Mouse (Mus musculus) stomach, postnatal 0 days (tissue): Measurements from ENCODE around the gene Grin2d. TPM values are rescaled to one million over a fixed set of nuclear protein-coding genes. Genes with fewer than 3 reads are reported as not detected.

Experiments
- ATAC-seq: fragments of 200-750 bp; cut with Nextera tagmentation; 2 replicates; pipeline ENCODE4 v1.8.0; 2017; ENCODE audit not compliant: low FRiP score, low TSS enrichment
- DNase-seq: peaks from one replicate; pipeline ENCODE4 v3.0.0-alpha.2; 2016; ENCODE audit warnings: low spot score
- H3K27ac ChIP-seq: fragments of 300-500 bp; sonication (generic); replicated peaks from 2 replicates; pipeline ENCODE4 v1.5.1; 2014; ENCODE audit warnings: mild to moderate bottlenecking, control low read depth
- H3K27me3 ChIP-seq: fragments of 300-500 bp; sonication (generic); 2 replicates; pipeline ENCODE4 v1.6.1; 2014; ENCODE audit warnings: low read length; ENCODE audit not compliant: control insufficient read depth, insufficient read depth
- H3K36me3 ChIP-seq: fragments of 300-500 bp; sonication (generic); 2 replicates; pipeline ENCODE4 v1.6.1; 2014; ENCODE audit warnings: low read length, mixed read lengths; ENCODE audit not compliant: control insufficient read depth, insufficient read depth
- H3K4me1 ChIP-seq: fragments of 300-500 bp; sonication (generic); replicated peaks from 2 replicates; pipeline ENCODE4 v1.6.1; 2014; ENCODE audit warnings: antibody characterized with exemption; ENCODE audit not compliant: control insufficient read depth, insufficient read depth
- H3K4me2 ChIP-seq: fragments of 300-500 bp; sonication (generic); replicated peaks from 2 replicates; pipeline ENCODE4 v1.6.1; 2014; ENCODE audit warnings: low read depth, mild to moderate bottlenecking, control low read depth, moderate library complexity
- H3K4me3 ChIP-seq: fragments of 300-500 bp; sonication (generic); 2 replicates; pipeline ENCODE4 v1.5.1; 2014; ENCODE audit warnings: low read depth, low read length, control low read depth
- H3K9ac ChIP-seq: fragments of 300-500 bp; sonication (generic); 2 replicates; pipeline ENCODE4 v1.6.1; 2014; ENCODE audit warnings: mild to moderate bottlenecking, low read length, control low read depth, mixed read lengths
- H3K9me3 ChIP-seq: fragments of 300-500 bp; sonication (generic); 2 replicates; pipeline ENCODE4 v1.6.1; 2016; ENCODE audit warnings: low read length; ENCODE audit not compliant: control insufficient read depth
- CTCF ChIP-seq: IDR thresholded peaks from 2 replicates; pipeline ENCODE4 v1.5.1; 2016; ENCODE audit warnings: antibody characterized with exemption, low read depth, mild to moderate bottlenecking, moderate library complexity
- EP300 ChIP-seq: optimal IDR thresholded peaks from 2 replicates; pipeline ENCODE3; 2016; ENCODE audit warnings: antibody characterized with exemption
- WGBS: fragments of 180-500 bp; shearing (Covaris S2); extraction: QIAGEN DNeasy Blood & Tissue Kit; methylation state at CpG from one replicate; pipeline ENCODE4 v1.1.7; 2014; 5-methylcytosine and 5-hydroxymethylcytosine counted together
- polyA plus RNA-seq: library from polyadenylated mRNA; unstranded; fragments of >200 nt; fragmentation: Nextera tagmentation; extraction: Ambion mirVana; gene quantifications from 2 replicates; pipeline ENCODE4 v1.2.1, GENCODE M21; 2015

The Grin2d gene
- polyA plus RNA-seq, 1 experiment from 2014 or later: 0.35 TPM

GRCm38 (mm10) chr7:45921242-45921621, 43.1 kb upstream of the Grin2d start, which contains the start of gene Emp3:
TSS of gene Emp3 (minus strand) at chr7:45921404.
- Histone ChIP-seq H3K27me3 (no peaks in the 10 kb centered on the region), H3K9me3 (no peaks in the 10 kb centered on the region), H3K27ac (peak within 1 kb of the TSS; percentile 95), H3K4me3 (peak within 1 kb of the TSS; percentile 46), H3K9ac (peak within 1 kb of the TSS; percentile 54), H3K4me1 (peaks cover 12% of the 10 kb centered on the region), H3K36me3 (no peaks in the 10 kb centered on the region; the same call in 1 of the 2 replicates), H3K4me2 (peak within 1 kb of the TSS; percentile 62)
- DNase-seq (peak; percentile 45), ATAC-seq (no peak)
- 3% methylated on average over 9 of the region's 9 CpGs for WGBS
- TF ChIP-seq CTCF: no peak
- TF ChIP-seq EP300: no peak

GRCm38 (mm10) chr7:45920583-45921241, 42.5 kb upstream of the Grin2d start:
- Histone ChIP-seq H3K4me2 (peak overlapping the region; percentile 62), H3K27ac (peak overlapping the region; percentile 86), H3K4me3 (peak overlapping the region; percentile 46), H3K36me3 (no peaks in the 10 kb centered on the region; the same call in 1 of the 2 replicates), H3K9ac (peak overlapping the region; percentile 54), H3K9me3 (no peaks in the 10 kb centered on the region), H3K4me1 (peaks cover 12% of the 10 kb centered on the region), H3K27me3 (no peaks in the 10 kb centered on the region)
- ATAC-seq (no peak), DNase-seq (peak; percentile 54)
- TF ChIP-seq CTCF: no peak
- TF ChIP-seq EP300: no peak
- 3% methylated on average over 9 of the region's 9 CpGs for WGBS

GRCm38 (mm10) chr7:45919761-45920160, 41.6 kb upstream of the Grin2d start:
- peak overlapping the region; percentile 46 for H3K4me3 ChIP-seq
- no peaks in the 10 kb centered on the region; the same call in 1 of the 2 replicates for H3K36me3 ChIP-seq
- TF ChIP-seq EP300 (no peak), CTCF (no peak)
- ATAC-seq (no peak), DNase-seq (no peak)
- peak overlapping the region; percentile 62 for H3K4me2 ChIP-seq
- 59% methylated on average over 4 of the region's 4 CpGs for WGBS
- peaks cover 12% of the 10 kb centered on the region for H3K4me1 ChIP-seq
- peak overlapping the region; percentile 86; the same call in 1 of the 2 replicates for H3K27ac ChIP-seq
- no peaks in the 10 kb centered on the region for H3K9me3 ChIP-seq
- no peaks in the 10 kb centered on the region for H3K27me3 ChIP-seq
- H3K9ac ChIP-seq: peak overlapping the region; percentile 54

GRCm38 (mm10) chr7:45919083-45919671, 41.0 kb upstream of the Grin2d start:
- Histone ChIP-seq H3K36me3 (no peaks in the 10 kb centered on the region; the same call in 1 of the 2 replicates), H3K27ac (no peak overlapping the region), H3K9ac (no peak overlapping the region), H3K4me3 (no peak overlapping the region), H3K4me2 (peak overlapping the region; percentile 62; the same call in 1 of the 2 replicates), H3K27me3 (no peaks in the 10 kb centered on the region), H3K4me1 (peaks cover 12% of the 10 kb centered on the region), H3K9me3 (no peaks in the 10 kb centered on the region)
- 68% methylated on average over 14 of the region's 14 CpGs for WGBS
- TF ChIP-seq EP300 (no peak), CTCF (peak; percentile 65)
- DNase-seq (no peak), ATAC-seq (no peak)

- TF ChIP-seq CTCF (no peak), EP300 (no peak)
- peaks cover 12% of the 10 kb centered on the region for H3K4me1 ChIP-seq
- H3K4me3 ChIP-seq: no peak overlapping the region
- ATAC-seq (no peak), DNase-seq (no peak)
- H3K27me3 ChIP-seq: no peaks in the 10 kb centered on the region
- H3K9ac ChIP-seq: 0 out of 2 replicates have a peak overlapping the region, but pooled peaks have one; percentile 18
- H3K9me3 ChIP-seq: no peaks in the 10 kb centered on the region
- H3K36me3 ChIP-seq: no peaks in the 10 kb centered on the region; the same call in 1 of the 2 replicates
- peak overlapping the region; percentile 88 for H3K27ac ChIP-seq
- H3K4me2 ChIP-seq: no peak overlapping the region
- WGBS: 80% methylated on average over 15 of the region's 15 CpGs
Measured at GRCm38 (mm10) chr7:45917926-45918325, 39.7 kb upstream of the Grin2d start.
